Mouse (Mus musculus): ENCODE data around the gene Zfp385a. TPM values are rescaled to one million over a fixed set of nuclear protein-coding genes. Genes with fewer than 3 reads are reported as not detected.

Zfp385a gene
- polyA plus RNA-seq (2016; fragmentation: Nextera tagmentation; extraction: Ambion mirVana): 9.2 and 10.3 TPM in 2 replicates

- ATAC-seq (ENCODE audit: insufficient number of reproducible peaks, low FRiP score): peak; percentile 66; the same call in 1 of the 2 replicates
- Histone ChIP-seq H3K4me3 (peak within 1 kb of the TSS; percentile 69), H3K4me2 (peak within 1 kb of the TSS; percentile 96), H3K27me3 (replicated peaks) (peaks cover 64% of the 10 kb centered on the region), H3K9ac (peak within 1 kb of the TSS; percentile 77), H3K36me3 (peaks cover 17% of the 10 kb centered on the region), H3K9me3 (replicated peaks) (no peaks in the 10 kb centered on the region), H3K27ac (ENCODE audit: poor library complexity, severe bottlenecking) (no peak within 1 kb of the TSS), H3K4me1 (replicated peaks) (peaks cover 36% of the 10 kb centered on the region)
- WGBS: 1% methylated on average over 25 of the region's 26 CpGs
Measured at GRCm38 (mm10) chr15:103339961-103340337, at the start of gene Zfp385a. Zfp385a (minus strand) TSS chr15:103340093.

GRCm38 (mm10) chr15:103388556-103389145 is 48.8 kb upstream of the Zfp385a start:
- peak; percentile 56; the same call in 1 of the 2 replicates for ATAC-seq (ENCODE audit: insufficient number of reproducible peaks, low FRiP score)

GRCm38 (mm10) chr15:103383771-103384488 is 44.0 kb upstream of the Zfp385a start:
- H3K9ac ChIP-seq: peak overlapping the region; percentile 6; the same call in 1 of the 2 replicates

More at GRCm38 (mm10) chr15:103388556-103389145, 48.8 kb upstream of the Zfp385a start:
- H3K9me3 ChIP-seq (replicated peaks): no peaks in the 10 kb centered on the region
- H3K27ac ChIP-seq (ENCODE audit: poor library complexity, severe bottlenecking): no peak overlapping the region
- 49% methylated on average over 4 of the region's 4 CpGs for WGBS
- H3K4me3 ChIP-seq: no peak overlapping the region
- H3K27me3 ChIP-seq (replicated peaks): no peaks in the 10 kb centered on the region
- H3K4me1 ChIP-seq (replicated peaks): peaks cover 15% of the 10 kb centered on the region
- H3K36me3 ChIP-seq: no peaks in the 10 kb centered on the region
- H3K4me2 ChIP-seq: no peak overlapping the region
- no peak overlapping the region for H3K9ac ChIP-seq

GRCm38 (mm10) chr15:103382795-103383406 is 43.0 kb upstream of the Zfp385a start:
- Histone ChIP-seq H3K9ac (peak overlapping the region; percentile 6; the same call in 1 of the 2 replicates), H3K4me2 (peak overlapping the region; percentile 39), H3K27me3 (replicated peaks) (no peaks in the 10 kb centered on the region), H3K36me3 (no peaks in the 10 kb centered on the region), H3K27ac (ENCODE audit: poor library complexity, severe bottlenecking) (peak overlapping the region; percentile 83), H3K4me3 (peak overlapping the region; percentile 5), H3K4me1 (replicated peaks) (peaks cover 52% of the 10 kb centered on the region), H3K9me3 (replicated peaks) (no peaks in the 10 kb centered on the region)
- 45% methylated on average over 5 of the region's 5 CpGs for WGBS
- peak; percentile 77 for ATAC-seq (ENCODE audit: insufficient number of reproducible peaks, low FRiP score)

More at GRCm38 (mm10) chr15:103383771-103384488, 44.0 kb upstream of the Zfp385a start:
- WGBS: 56% methylated on average over 7 of the region's 7 CpGs
- peak; percentile 72 for ATAC-seq (ENCODE audit: insufficient number of reproducible peaks, low FRiP score)
- peaks cover 42% of the 10 kb centered on the region for H3K4me1 ChIP-seq (replicated peaks)
- peak overlapping the region; percentile 39; the same call in 1 of the 2 replicates for H3K4me2 ChIP-seq
- no peaks in the 10 kb centered on the region for H3K9me3 ChIP-seq (replicated peaks)
- H3K27ac ChIP-seq (ENCODE audit: poor library complexity, severe bottlenecking): peak overlapping the region; percentile 83
- no peaks in the 10 kb centered on the region for H3K27me3 ChIP-seq (replicated peaks)
- H3K36me3 ChIP-seq: no peaks in the 10 kb centered on the region
- H3K4me3 ChIP-seq: peak overlapping the region; percentile 5

GRCm38 (mm10) chr15:103382075-103382474 is 42.2 kb upstream of the Zfp385a start:
- Histone ChIP-seq H3K9me3 (replicated peaks) (no peaks in the 10 kb centered on the region), H3K27ac (ENCODE audit: poor library complexity, severe bottlenecking) (no peak overlapping the region), H3K4me2 (no peak overlapping the region), H3K36me3 (no peaks in the 10 kb centered on the region), H3K27me3 (replicated peaks) (no peaks in the 10 kb centered on the region), H3K4me1 (replicated peaks) (peaks cover 60% of the 10 kb centered on the region), H3K4me3 (no peak overlapping the region), H3K9ac (no peak overlapping the region)
- no peak for ATAC-seq (ENCODE audit: insufficient number of reproducible peaks, low FRiP score)
- 78% methylated on average over 2 of the region's 2 CpGs for WGBS

GRCm38 (mm10) chr15:103378665-103379356 is 38.9 kb upstream of the Zfp385a start:
- Histone ChIP-seq H3K4me3 (no peak overlapping the region), H3K4me2 (no peak overlapping the region), H3K9me3 (replicated peaks) (no peaks in the 10 kb centered on the region), H3K4me1 (replicated peaks) (peaks cover 57% of the 10 kb centered on the region), H3K9ac (0 out of 2 replicates have a peak overlapping the region, but pooled peaks have one; percentile 37), H3K27ac (ENCODE audit: poor library complexity, severe bottlenecking) (peak overlapping the region; percentile 61), H3K27me3 (replicated peaks) (no peaks in the 10 kb centered on the region), H3K36me3 (no peaks in the 10 kb centered on the region)
- WGBS: 30% methylated on average over 3 of the region's 3 CpGs
- ATAC-seq (ENCODE audit: insufficient number of reproducible peaks, low FRiP score): peak; percentile 39

GRCm38 (mm10) chr15:103377752-103378664 is 38.1 kb upstream of the Zfp385a start:
- Histone ChIP-seq H3K27ac (ENCODE audit: poor library complexity, severe bottlenecking) (peak overlapping the region; percentile 61), H3K4me3 (no peak overlapping the region), H3K4me1 (replicated peaks) (peaks cover 49% of the 10 kb centered on the region), H3K9me3 (replicated peaks) (no peaks in the 10 kb centered on the region), H3K27me3 (replicated peaks) (no peaks in the 10 kb centered on the region), H3K36me3 (no peaks in the 10 kb centered on the region), H3K9ac (peak overlapping the region; percentile 37; the same call in 1 of the 2 replicates), H3K4me2 (0 out of 2 replicates have a peak overlapping the region, but pooled peaks have one; percentile 16)
- 68% methylated on average over 3 of the region's 3 CpGs for WGBS
- peak; percentile 16; the same call in 1 of the 2 replicates for ATAC-seq (ENCODE audit: insufficient number of reproducible peaks, low FRiP score)

GRCm38 (mm10) chr15:103376837-103377269 is 37.0 kb upstream of the Zfp385a start:
- H3K4me3 ChIP-seq: no peak overlapping the region
- no peak overlapping the region for H3K9ac ChIP-seq
- H3K9me3 ChIP-seq (replicated peaks): no peaks in the 10 kb centered on the region
- H3K4me1 ChIP-seq (replicated peaks): peaks cover 43% of the 10 kb centered on the region
- peak overlapping the region; percentile 61 for H3K27ac ChIP-seq (ENCODE audit: poor library complexity, severe bottlenecking)
- H3K36me3 ChIP-seq: no peaks in the 10 kb centered on the region
- no peaks in the 10 kb centered on the region for H3K27me3 ChIP-seq (replicated peaks)
- 36% methylated on average over 8 of the region's 8 CpGs for WGBS
- H3K4me2 ChIP-seq: 0 out of 2 replicates have a peak overlapping the region, but pooled peaks have one; percentile 16
- peak; percentile 26; the same call in 1 of the 2 replicates for ATAC-seq (ENCODE audit: insufficient number of reproducible peaks, low FRiP score)

- 83% methylated on average over 4 of the region's 4 CpGs for whole genome bisulfite sequencing
- no peak for ATAC-seq (ENCODE audit: insufficient number of reproducible peaks, low FRiP score)
- H3K4me1 ChIP-seq (replicated peaks): peaks cover 52% of the 10 kb centered on the region
Measured at GRCm38 (mm10) chr15:103375112-103375800, 35.4 kb upstream of the Zfp385a start.

More at GRCm38 (mm10) chr15:103375112-103375800, 35.4 kb upstream of the Zfp385a start:
- no peak overlapping the region for H3K27ac ChIP-seq (ENCODE audit: poor library complexity, severe bottlenecking)
- H3K36me3 ChIP-seq: no peaks in the 10 kb centered on the region
- no peak overlapping the region for H3K4me2 ChIP-seq
- no peak overlapping the region for H3K9ac ChIP-seq
- H3K27me3 ChIP-seq (replicated peaks): no peaks in the 10 kb centered on the region
- no peak overlapping the region for H3K4me3 ChIP-seq
- H3K9me3 ChIP-seq (replicated peaks): no peaks in the 10 kb centered on the region
